Mouse (Mus musculus): ENCODE measurements around the gene Ttll8. TPM values are rescaled to one million over a fixed set of nuclear protein-coding genes. Genes with fewer than 3 reads are reported as not detected.

Ttll8 gene
- polyA plus RNA-seq, 1 experiment from 2014 or later = 0.11 TPM

GRCm38 (mm10) chr15:88936619-88937290 lies 17.5 kb downstream of the Ttll8 start:
- no peak for ATAC-seq (ENCODE audit: low read depth)
- no peaks in the 10 kb centered on the region for H3K4me1 ChIP-seq (ENCODE audit: control insufficient read depth, insufficient read depth, low read length)
- no peak overlapping the region for H3K27ac ChIP-seq (ENCODE audit: low read depth, low read length)
- no peaks in the 10 kb centered on the region for H3K9me3 ChIP-seq (ENCODE audit: control insufficient read depth, low read length)
- no peak overlapping the region for H3K4me3 ChIP-seq (ENCODE audit: low read depth, low read length)
- H3K36me3 ChIP-seq (ENCODE audit: control insufficient read depth, insufficient read depth, low read length) = no peaks in the 10 kb centered on the region
- no peak overlapping the region for H3K9ac ChIP-seq (replicated peaks; ENCODE audit: low read depth, low read length)
- 67% methylated on average over 6 of the region's 6 CpGs for WGBS
- H3K27me3 ChIP-seq (ENCODE audit: control insufficient read depth, insufficient read depth, low read length) = no peaks in the 10 kb centered on the region
- no peak overlapping the region for H3K4me2 ChIP-seq (ENCODE audit: low read depth, low read length)

DNA sequence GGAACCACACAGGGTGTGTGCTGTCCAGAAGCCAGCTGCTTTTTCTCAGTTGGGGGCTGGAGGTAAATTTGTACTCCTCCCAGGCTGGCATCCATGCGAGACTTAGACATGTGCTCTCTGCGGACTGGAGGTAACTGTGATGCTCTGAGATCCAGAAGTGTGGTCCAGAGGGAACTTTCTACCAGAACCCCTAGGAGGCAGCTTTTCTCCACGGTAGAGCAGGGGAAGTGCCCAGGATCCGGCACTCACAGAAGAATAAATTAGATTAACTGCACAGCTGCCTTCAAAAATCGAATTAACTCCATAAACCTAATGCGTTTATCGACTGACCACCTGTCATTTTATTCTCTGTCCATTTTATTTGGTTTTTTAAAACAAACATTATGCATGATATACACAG lies 20.1 kb downstream of the Ttll8 start:
- Histone ChIP-seq H3K27me3 (ENCODE audit: control insufficient read depth, insufficient read depth, low read length) (no peaks in the 10 kb centered on the region), H3K27ac (ENCODE audit: low read depth, low read length) (no peak overlapping the region), H3K4me1 (ENCODE audit: control insufficient read depth, insufficient read depth, low read length) (no peaks in the 10 kb centered on the region), H3K9ac (replicated peaks; ENCODE audit: low read depth, low read length) (no peak overlapping the region), H3K9me3 (ENCODE audit: control insufficient read depth, low read length) (no peaks in the 10 kb centered on the region), H3K36me3 (ENCODE audit: control insufficient read depth, insufficient read depth, low read length) (no peaks in the 10 kb centered on the region), H3K4me3 (ENCODE audit: low read depth, low read length) (no peak overlapping the region), H3K4me2 (ENCODE audit: low read depth, low read length) (no peak overlapping the region)
- 61% methylated on average over 7 of the region's 7 CpGs for WGBS
- no peak for ATAC-seq (ENCODE audit: low read depth)

- Histone ChIP-seq H3K4me3 (ENCODE audit: low read depth, low read length) (no peak overlapping the region), H3K27me3 (ENCODE audit: control insufficient read depth, insufficient read depth, low read length) (no peaks in the 10 kb centered on the region), H3K4me2 (ENCODE audit: low read depth, low read length) (no peak overlapping the region), H3K36me3 (ENCODE audit: control insufficient read depth, insufficient read depth, low read length) (no peaks in the 10 kb centered on the region), H3K27ac (ENCODE audit: low read depth, low read length) (no peak overlapping the region), H3K9me3 (ENCODE audit: control insufficient read depth, low read length) (no peaks in the 10 kb centered on the region), H3K9ac (replicated peaks; ENCODE audit: low read depth, low read length) (no peak overlapping the region), H3K4me1 (ENCODE audit: control insufficient read depth, insufficient read depth, low read length) (no peaks in the 10 kb centered on the region)
- no peak for ATAC-seq (ENCODE audit: low read depth)
- 89% methylated on average over 9 of the region's 10 CpGs for WGBS
Observed at GRCm38 (mm10) chr15:88932667-88933066, 21.6 kb downstream of the Ttll8 start.

- Histone ChIP-seq H3K9me3 (ENCODE audit: control insufficient read depth, low read length) (no peaks in the 10 kb centered on the region), H3K9ac (replicated peaks; ENCODE audit: low read depth, low read length) (no peak overlapping the region), H3K4me3 (ENCODE audit: low read depth, low read length) (no peak overlapping the region), H3K27ac (ENCODE audit: low read depth, low read length) (no peak overlapping the region), H3K4me1 (ENCODE audit: control insufficient read depth, insufficient read depth, low read length) (no peaks in the 10 kb centered on the region), H3K36me3 (ENCODE audit: control insufficient read depth, insufficient read depth, low read length) (no peaks in the 10 kb centered on the region), H3K4me2 (ENCODE audit: low read depth, low read length) (no peak overlapping the region), H3K27me3 (ENCODE audit: control insufficient read depth, insufficient read depth, low read length) (no peaks in the 10 kb centered on the region)
- ATAC-seq (ENCODE audit: low read depth) = no peak
- whole genome bisulfite sequencing = 81% methylated on average over 6 of the region's 6 CpGs
Observed at GRCm38 (mm10) chr15:88921992-88922310, 32.3 kb downstream of the Ttll8 start.

- no peaks in the 10 kb centered on the region for H3K27me3 ChIP-seq (ENCODE audit: control insufficient read depth, insufficient read depth, low read length)
- H3K36me3 ChIP-seq (ENCODE audit: control insufficient read depth, insufficient read depth, low read length) = no peaks in the 10 kb centered on the region
- H3K4me2 ChIP-seq (ENCODE audit: low read depth, low read length) = no peak overlapping the region
- no peak overlapping the region for H3K9ac ChIP-seq (replicated peaks; ENCODE audit: low read depth, low read length)
- no peak overlapping the region for H3K4me3 ChIP-seq (ENCODE audit: low read depth, low read length)
- H3K27ac ChIP-seq (ENCODE audit: low read depth, low read length) = no peak overlapping the region
- 29% methylated on average over 12 of the region's 12 CpGs for WGBS
- H3K4me1 ChIP-seq (ENCODE audit: control insufficient read depth, insufficient read depth, low read length) = no peaks in the 10 kb centered on the region
- peak; percentile 85; the same call in 1 of the 2 replicates for ATAC-seq (ENCODE audit: low read depth)
- no peaks in the 10 kb centered on the region for H3K9me3 ChIP-seq (ENCODE audit: control insufficient read depth, low read length)
Observed at GRCm38 (mm10) chr15:88921131-88921991, 32.9 kb downstream of the Ttll8 start.

DNA sequence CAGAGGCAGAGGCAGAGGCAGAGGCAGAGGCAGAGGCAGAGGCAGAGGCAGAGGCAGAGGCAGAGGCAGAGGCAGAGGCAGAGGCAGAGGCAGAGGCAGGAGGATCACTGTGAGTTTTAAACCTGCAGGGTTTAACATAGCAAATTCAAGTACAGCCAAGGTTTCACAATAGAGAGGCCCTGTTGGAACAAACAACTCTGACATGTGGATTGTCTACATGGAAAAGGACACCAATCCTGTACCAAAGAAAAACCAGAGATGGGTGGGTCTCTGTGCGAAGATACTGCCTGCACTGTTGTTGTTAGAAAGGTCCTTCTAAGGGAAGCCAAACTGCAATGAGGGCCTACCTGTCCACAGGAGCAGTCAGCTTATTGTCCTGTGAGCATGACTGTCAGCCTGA lies 34.2 kb downstream of the Ttll8 start:
- Histone ChIP-seq H3K9ac (replicated peaks; ENCODE audit: low read depth, low read length) (no peak overlapping the region), H3K4me1 (ENCODE audit: control insufficient read depth, insufficient read depth, low read length) (no peaks in the 10 kb centered on the region), H3K4me2 (ENCODE audit: low read depth, low read length) (no peak overlapping the region), H3K27me3 (ENCODE audit: control insufficient read depth, insufficient read depth, low read length) (no peaks in the 10 kb centered on the region), H3K27ac (ENCODE audit: low read depth, low read length) (no peak overlapping the region), H3K4me3 (ENCODE audit: low read depth, low read length) (no peak overlapping the region), H3K36me3 (ENCODE audit: control insufficient read depth, insufficient read depth, low read length) (no peaks in the 10 kb centered on the region), H3K9me3 (ENCODE audit: control insufficient read depth, low read length) (no peaks in the 10 kb centered on the region)
- 100% methylated on average over 1 of the region's 1 CpGs for WGBS
- no peak for ATAC-seq (ENCODE audit: low read depth)

- H3K4me1 ChIP-seq (ENCODE audit: control insufficient read depth, insufficient read depth, low read length) = no peaks in the 10 kb centered on the region
- WGBS = 88% methylated on average over 12 of the region's 12 CpGs
- H3K4me2 ChIP-seq (ENCODE audit: low read depth, low read length) = no peak overlapping the region
- no peak overlapping the region for H3K9ac ChIP-seq (replicated peaks; ENCODE audit: low read depth, low read length)
- H3K9me3 ChIP-seq (ENCODE audit: control insufficient read depth, low read length) = no peaks in the 10 kb centered on the region
- no peak overlapping the region for H3K4me3 ChIP-seq (ENCODE audit: low read depth, low read length)
- no peaks in the 10 kb centered on the region for H3K36me3 ChIP-seq (ENCODE audit: control insufficient read depth, insufficient read depth, low read length)
- no peaks in the 10 kb centered on the region for H3K27me3 ChIP-seq (ENCODE audit: control insufficient read depth, insufficient read depth, low read length)
- no peak overlapping the region for H3K27ac ChIP-seq (ENCODE audit: low read depth, low read length)
- ATAC-seq (ENCODE audit: low read depth) = no peak
Observed at GRCm38 (mm10) chr15:88919328-88919727, 34.9 kb downstream of the Ttll8 start.

DNA sequence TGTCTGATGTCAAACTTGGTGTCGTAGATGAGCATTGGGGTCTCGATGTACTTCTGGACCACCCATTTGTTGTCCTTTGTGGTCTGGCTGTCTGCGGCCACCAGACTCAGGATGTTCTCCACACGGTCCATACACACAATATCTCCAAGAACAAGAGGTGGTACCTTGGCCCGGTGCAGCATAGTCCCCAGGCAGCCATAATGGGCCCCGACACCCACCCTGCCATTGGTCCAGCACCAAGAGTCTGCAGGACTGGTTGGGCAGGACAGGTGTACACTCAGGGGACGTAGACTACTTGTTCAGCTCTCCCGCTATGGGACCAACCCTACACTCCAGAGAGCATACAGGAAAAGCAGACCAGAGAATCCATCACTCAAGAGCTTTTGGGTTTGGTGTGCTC lies 37.1 kb downstream of the Ttll8 start:
- Histone ChIP-seq H3K4me2 (ENCODE audit: low read depth, low read length) (no peak overlapping the region), H3K9ac (replicated peaks; ENCODE audit: low read depth, low read length) (no peak overlapping the region), H3K27ac (ENCODE audit: low read depth, low read length) (no peak overlapping the region), H3K27me3 (ENCODE audit: control insufficient read depth, insufficient read depth, low read length) (no peaks in the 10 kb centered on the region), H3K9me3 (ENCODE audit: control insufficient read depth, low read length) (no peaks in the 10 kb centered on the region), H3K4me1 (ENCODE audit: control insufficient read depth, insufficient read depth, low read length) (no peaks in the 10 kb centered on the region), H3K4me3 (ENCODE audit: low read depth, low read length) (no peak overlapping the region), H3K36me3 (ENCODE audit: control insufficient read depth, insufficient read depth, low read length) (no peaks in the 10 kb centered on the region)
- no peak for ATAC-seq (ENCODE audit: low read depth)
- 95% methylated on average over 8 of the region's 8 CpGs for WGBS

- Histone ChIP-seq H3K9ac (replicated peaks; ENCODE audit: low read depth, low read length) (no peak overlapping the region), H3K36me3 (ENCODE audit: control insufficient read depth, insufficient read depth, low read length) (no peaks in the 10 kb centered on the region), H3K4me1 (ENCODE audit: control insufficient read depth, insufficient read depth, low read length) (no peaks in the 10 kb centered on the region), H3K27me3 (ENCODE audit: control insufficient read depth, insufficient read depth, low read length) (no peaks in the 10 kb centered on the region), H3K9me3 (ENCODE audit: control insufficient read depth, low read length) (no peaks in the 10 kb centered on the region), H3K27ac (ENCODE audit: low read depth, low read length) (no peak overlapping the region), H3K4me2 (ENCODE audit: low read depth, low read length) (no peak overlapping the region), H3K4me3 (ENCODE audit: low read depth, low read length) (no peak overlapping the region)
- ATAC-seq (ENCODE audit: low read depth) = no peak
- WGBS = 47% methylated on average over 3 of the region's 3 CpGs
Observed at GRCm38 (mm10) chr15:88916366-88916765, 37.9 kb downstream of the Ttll8 start.

Measured in neural tube, embryonic 14.5 days (tissue).